Mouse (Mus musculus): ENCODE data around the gene Tspan9. TPM values are rescaled to one million over a fixed set of nuclear protein-coding genes. Genes with fewer than 3 reads are reported as not detected.

Gene Tspan9
- total RNA-seq, 2 experiments from 2014 or later = 53.0 to 57.6 TPM

GRCm38 (mm10) chr6:128130686-128131085 is 12.7 kb downstream of the Tspan9 start:
- TF ChIP-seq CTCF (IDR thresholded peaks at IDR 0.05) = no peak
- Histone ChIP-seq H3K27ac (peak overlapping the region; percentile 3; the same call in 1 of the 2 replicates), H3K4me3 (no peak overlapping the region)
- DNase-seq (ENCODE audit: extremely low spot score in 1 of 2, low spot score in 2 of 2) = peak in 1 of 2 experiments; percentile 6
- intact Hi-C loops (cut with DNase I) = no loop called here

GRCm38 (mm10) chr6:128129382-128129781 is 14.0 kb downstream of the Tspan9 start:
- intact Hi-C loops (cut with DNase I) = no loop called here

GRCm38 (mm10) chr6:128127312-128127711 is 16.1 kb downstream of the Tspan9 start:
- TF ChIP-seq CTCF (IDR thresholded peaks at IDR 0.05) = no peak
- Histone ChIP-seq H3K4me3 (no peak overlapping the region), H3K27ac (no peak overlapping the region)
- intact Hi-C loops (cut with DNase I) = no loop called here
- no peak for DNase-seq (ENCODE audit: extremely low spot score in 1 of 2, low spot score in 2 of 2)

More at GRCm38 (mm10) chr6:128129382-128129781, 14.0 kb downstream of the Tspan9 start:
- no peak for TF ChIP-seq CTCF (IDR thresholded peaks at IDR 0.05)
- DNase-seq (ENCODE audit: extremely low spot score in 1 of 2, low spot score in 2 of 2) = no peak
- Histone ChIP-seq H3K27ac (no peak overlapping the region), H3K4me3 (no peak overlapping the region)

GRCm38 (mm10) chr6:128126876-128127275 is 16.5 kb downstream of the Tspan9 start:
- DNase-seq (ENCODE audit: extremely low spot score in 1 of 2, low spot score in 2 of 2) = no peak
- Histone ChIP-seq H3K27ac (no peak overlapping the region), H3K4me3 (no peak overlapping the region)
- intact Hi-C loops (cut with DNase I) = no loop called here
- TF ChIP-seq CTCF (IDR thresholded peaks at IDR 0.05) = no peak

GRCm38 (mm10) chr6:128125464-128125863 is 17.9 kb downstream of the Tspan9 start:
- TF ChIP-seq CTCF (IDR thresholded peaks at IDR 0.05) = no peak
- Histone ChIP-seq H3K4me3 (no peak overlapping the region), H3K27ac (no peak overlapping the region)
- intact Hi-C loops (cut with DNase I) = no loop called here
- DNase-seq (ENCODE audit: extremely low spot score in 1 of 2, low spot score in 2 of 2) = no peak

GRCm38 (mm10) chr6:128124222-128124971 is 19.0 kb downstream of the Tspan9 start:
- no peak for DNase-seq (ENCODE audit: extremely low spot score in 1 of 2, low spot score in 2 of 2)
- intact Hi-C loops (cut with DNase I) = no loop called here
- Histone ChIP-seq H3K4me3 (no peak overlapping the region), H3K27ac (no peak overlapping the region)
- TF ChIP-seq CTCF (IDR thresholded peaks at IDR 0.05) = no peak

- intact Hi-C loops (cut with DNase I) = no loop called here
- DNase-seq (ENCODE audit: extremely low spot score in 1 of 2, low spot score in 2 of 2) = no peak
- peak overlapping the region; percentile 75 for H3K27ac ChIP-seq
These were observed 21.3 kb downstream of the Tspan9 start for GRCm38 (mm10) chr6:128122127-128122526.

GRCm38 (mm10) chr6:128121691-128122090 is 21.7 kb downstream of the Tspan9 start:
- intact Hi-C loops (cut with DNase I) = no loop called here
- H3K27ac ChIP-seq = peak overlapping the region; percentile 75
- H3K4me3 ChIP-seq = no peak overlapping the region
- no peak for TF ChIP-seq CTCF (IDR thresholded peaks at IDR 0.05)
- DNase-seq (ENCODE audit: extremely low spot score in 1 of 2, low spot score in 2 of 2) = no peak

More at GRCm38 (mm10) chr6:128122127-128122526, 21.3 kb downstream of the Tspan9 start:
- no peak for TF ChIP-seq CTCF (IDR thresholded peaks at IDR 0.05)
- H3K4me3 ChIP-seq = no peak overlapping the region

- no peak for DNase-seq (ENCODE audit: extremely low spot score in 1 of 2, low spot score in 2 of 2)
- intact Hi-C loops (cut with DNase I) = no loop called here
- no peak for TF ChIP-seq CTCF (IDR thresholded peaks at IDR 0.05)
- Histone ChIP-seq H3K4me3 (no peak overlapping the region), H3K27ac (no peak overlapping the region)
These were observed 22.6 kb downstream of the Tspan9 start for GRCm38 (mm10) chr6:128120806-128121205.

GRCm38 (mm10) chr6:128118670-128119230 is 24.6 kb downstream of the Tspan9 start:
- no peak overlapping the region for H3K27ac ChIP-seq
- no peak for TF ChIP-seq CTCF (IDR thresholded peaks at IDR 0.05)
- DNase-seq (ENCODE audit: extremely low spot score in 1 of 2, low spot score in 2 of 2) = no peak
- intact Hi-C loops (cut with DNase I) = no loop called here
- no peak overlapping the region for H3K4me3 ChIP-seq

- DNase-seq (ENCODE audit: extremely low spot score in 1 of 2, low spot score in 2 of 2) = no peak
- H3K27ac ChIP-seq = no peak overlapping the region
- TF ChIP-seq CTCF (IDR thresholded peaks at IDR 0.05) = no peak
- intact Hi-C loops (cut with DNase I) = no loop called here
- H3K4me3 ChIP-seq = no peak overlapping the region
These were observed 26.4 kb downstream of the Tspan9 start for GRCm38 (mm10) chr6:128116836-128117542.

GRCm38 (mm10) chr6:128116344-128116743 is 27.1 kb downstream of the Tspan9 start:
- Histone ChIP-seq H3K4me3 (no peak overlapping the region), H3K27ac (no peak overlapping the region)
- no peak for DNase-seq (ENCODE audit: extremely low spot score in 1 of 2, low spot score in 2 of 2)
- intact Hi-C loops (cut with DNase I) = no loop called here
- TF ChIP-seq CTCF (IDR thresholded peaks at IDR 0.05) = no peak

Measured in left cerebral cortex, adult 2 months (tissue).